Mouse (Mus musculus) regulatory T cell (primary cell): Measurements from ENCODE around the gene Krtap16-3.

ENCODE experiments used
- in situ Hi-C: fragments of 300-600 bp; cut with MboI, MseI; formaldehyde crosslinking; loops from one replicate; pipeline ENCODE4 v1.15.1; 2025; ENCODE audit warnings: high pct_unique_total_duplicates

Gene Krtap16-3

DNA sequence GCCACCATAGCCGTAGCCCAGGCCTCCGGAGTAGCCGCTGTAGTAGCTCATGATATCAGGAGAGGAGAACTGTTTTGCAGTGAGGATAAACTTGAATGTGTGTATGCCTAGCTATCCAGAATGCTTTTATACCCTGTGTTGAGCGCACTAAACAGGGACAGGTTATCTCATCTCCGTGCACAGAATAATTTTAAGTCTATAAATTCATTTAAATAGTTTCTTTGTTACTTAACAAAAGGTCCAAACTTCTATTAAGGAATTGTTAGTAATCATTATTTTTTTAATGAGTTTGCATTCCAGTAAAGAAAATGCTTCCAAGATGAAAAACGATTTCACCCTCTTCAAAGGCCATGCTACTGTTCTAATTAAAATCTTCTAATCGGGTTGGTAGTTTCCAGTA, at the start of gene Krtap16-3:
Krtap16-3 (minus strand) TSS at position 101 of the 400 bp plus-strand sequence.
- in situ Hi-C loops, result no loop called here

DNA sequence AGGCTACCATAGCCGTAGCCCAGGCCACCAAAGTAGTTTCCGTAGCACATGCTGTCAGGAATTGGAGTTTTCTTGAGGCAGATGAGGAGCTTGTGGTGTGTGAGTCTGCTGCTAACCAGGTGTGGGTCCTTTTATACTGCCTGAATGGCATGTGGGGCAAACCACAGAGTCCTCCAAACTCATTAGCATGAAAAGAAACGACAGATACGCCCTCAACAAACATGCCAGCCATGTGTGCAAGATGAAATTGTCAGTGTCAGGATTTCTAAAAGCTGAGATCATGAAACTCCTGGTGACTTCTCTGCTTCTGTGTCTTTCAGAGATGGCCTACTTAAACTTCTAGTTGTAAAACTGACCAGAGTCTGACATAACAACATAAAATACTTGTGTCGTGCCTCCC, 48.0 kb upstream of the Krtap16-3 start, which contains the start of gene Krtap22-2:
Krtap22-2 (minus strand) TSS at position 101 of the 400 bp plus-strand sequence.
- in situ Hi-C loops, result no loop called here

DNA sequence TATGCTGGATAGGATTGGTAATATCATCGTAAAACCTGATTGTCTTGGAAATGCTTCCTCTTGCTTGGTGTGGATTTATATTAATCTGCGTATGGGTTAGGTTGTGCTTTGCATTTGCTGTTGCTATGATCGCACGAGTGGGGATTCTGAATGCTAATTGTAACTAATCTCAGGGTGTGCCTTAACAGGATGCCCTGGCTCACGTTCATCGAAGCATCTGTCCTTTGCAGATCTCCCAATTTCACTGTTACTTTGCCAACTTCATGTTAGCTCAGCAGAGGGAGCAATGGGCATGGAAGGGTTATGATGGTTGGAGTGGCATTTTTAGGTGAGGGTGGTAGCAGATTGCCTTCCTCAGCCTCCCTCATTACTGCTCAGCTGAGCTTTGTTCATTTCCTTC, 21.6 kb downstream of the Krtap16-3 start:
- in situ Hi-C loops, result no loop called here

DNA sequence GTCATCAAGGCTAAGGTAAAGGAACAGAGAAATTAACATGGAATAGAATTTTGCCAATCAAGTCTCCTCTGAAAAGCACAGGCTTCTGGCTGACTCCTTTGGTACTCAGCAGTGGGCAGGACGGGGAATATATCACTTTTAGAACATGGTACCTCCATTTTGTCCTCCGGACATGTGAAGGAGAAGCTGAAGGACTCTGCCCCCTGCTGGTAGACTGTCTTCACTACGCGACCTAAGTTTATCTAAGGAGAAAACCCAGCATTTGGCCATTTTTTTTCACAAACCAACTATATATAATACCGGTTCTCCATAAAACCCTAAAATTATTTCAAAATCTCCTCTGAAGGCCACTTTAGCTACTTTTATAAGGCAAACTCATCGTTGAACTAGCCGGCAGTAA, 24.4 kb downstream of the Krtap16-3 start:
- in situ Hi-C loops, result no loop called here

DNA sequence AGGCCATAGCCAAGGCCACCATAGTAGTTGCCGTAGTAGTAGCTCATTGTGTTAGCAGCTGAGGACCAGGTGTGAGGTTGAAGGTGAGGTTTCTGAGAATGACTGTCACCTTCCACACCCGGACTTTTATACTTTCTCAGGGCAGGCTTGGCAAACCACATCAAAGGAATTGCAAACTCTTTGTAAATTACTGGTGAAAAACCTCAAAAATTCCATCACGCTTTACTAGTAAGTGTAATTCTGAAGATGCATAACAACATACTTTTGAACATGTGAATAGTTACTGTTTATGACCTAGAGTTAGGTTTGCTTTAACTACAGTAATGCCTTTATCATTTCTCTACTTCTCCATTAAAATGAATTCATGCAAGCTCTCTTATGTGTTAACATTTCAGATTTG, 30.5 kb downstream of the Krtap16-3 start, which contains the start of gene Krtap19-9b:
Krtap19-9b (minus strand) TSS at position 101 of the 400 bp plus-strand sequence.
- in situ Hi-C loops, result no loop called here
